Mouse (Mus musculus): Measurements from ENCODE around the gene Secisbp2l. TPM values are rescaled to one million over a fixed set of nuclear protein-coding genes. Genes with fewer than 3 reads are reported as not detected.

Secisbp2l gene
- total RNA-seq, 4 experiments from 2014 or later: 13.2 to 18.6 (median 14.9) TPM

- no peak for DNase-seq (ENCODE audit: low spot score in 2 of 2)
Measured at GRCm38 (mm10) chr2:125784392-125784791, 1.7 kb upstream of the Secisbp2l start.

DNA sequence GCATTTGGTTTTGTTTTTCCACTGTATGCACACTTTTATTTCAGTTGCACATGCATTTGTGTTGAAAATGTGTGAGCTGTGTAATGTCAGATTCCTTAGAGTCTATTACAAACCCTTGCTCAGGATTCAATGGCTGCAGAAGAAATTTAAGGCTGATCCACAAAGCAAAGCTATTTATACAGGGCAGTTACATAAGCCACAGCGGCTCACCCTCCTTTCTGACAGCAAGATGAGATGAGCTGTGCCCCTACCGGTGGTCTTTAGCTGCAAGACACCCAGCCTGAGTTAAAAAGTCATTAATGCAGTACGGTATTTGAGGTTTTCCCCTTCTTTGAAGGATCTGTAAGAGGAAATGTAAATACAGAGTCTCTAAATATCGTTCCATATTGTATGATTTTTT lies 1.2 kb upstream of the Secisbp2l start:
- DNase-seq (ENCODE audit: low spot score in 2 of 2): no peak

DNA sequence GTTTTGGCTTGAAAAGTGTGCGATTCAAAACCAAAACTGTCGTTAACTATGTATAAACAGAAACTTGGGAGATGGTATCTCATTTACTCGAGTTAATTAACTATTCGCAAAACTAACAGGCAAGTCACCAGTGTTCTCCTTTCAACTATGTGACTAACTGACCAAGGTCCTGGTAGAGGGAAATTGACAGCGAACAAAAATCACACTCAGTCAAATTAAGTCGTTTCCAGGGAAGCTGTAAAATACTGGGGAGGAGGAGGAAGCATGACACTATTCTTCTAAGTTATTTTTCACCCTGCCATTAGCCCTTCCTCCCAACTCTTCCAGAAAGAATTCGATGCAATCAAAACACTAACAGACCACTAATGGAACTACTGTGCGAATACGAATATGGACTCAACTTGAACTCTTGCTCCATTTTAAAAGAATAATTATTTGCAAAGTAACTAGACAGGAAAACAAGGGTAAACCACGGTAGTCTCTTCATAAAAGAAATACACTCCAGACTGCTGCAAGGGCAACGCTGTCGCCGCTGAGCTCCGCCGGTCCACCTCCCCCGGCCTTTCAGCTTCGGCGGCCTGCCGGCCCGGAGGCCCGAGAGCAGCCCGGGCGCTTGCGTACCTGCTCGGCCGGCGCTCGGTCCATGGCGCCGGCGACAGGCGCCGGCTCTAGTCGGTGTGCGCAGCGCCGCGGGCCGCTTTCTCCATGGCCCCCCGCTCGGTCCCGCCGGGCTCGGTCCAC lies 522 bp downstream of the Secisbp2l start:
- DNase-seq (ENCODE audit: low spot score in 2 of 2): no peak

GRCm38 (mm10) chr2:125781006-125781405 lies 1.7 kb downstream of the Secisbp2l start:
- DNase-seq (ENCODE audit: low spot score in 2 of 2): no peak

DNA sequence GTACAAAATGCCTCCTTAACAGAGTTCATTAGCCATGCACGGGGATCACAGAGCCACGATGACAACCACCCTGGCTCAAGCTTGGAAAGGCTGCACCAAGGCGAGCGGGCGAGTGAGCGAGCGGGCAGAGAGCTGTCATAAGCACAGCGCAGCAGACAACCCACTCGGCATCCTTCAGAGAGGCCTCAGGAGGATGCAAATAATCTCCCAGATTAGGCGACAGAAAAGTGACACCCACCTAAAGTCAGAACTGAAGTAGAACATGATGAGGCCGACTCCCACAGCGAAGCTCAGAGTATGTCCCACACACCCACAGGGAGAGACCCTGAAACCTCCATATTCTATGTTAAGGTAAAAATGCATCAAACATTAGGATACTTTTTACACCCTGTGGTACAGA lies 4.3 kb downstream of the Secisbp2l start:
- DNase-seq (ENCODE audit: low spot score in 2 of 2): no peak

GRCm38 (mm10) chr2:125777018-125777417 lies 5.7 kb downstream of the Secisbp2l start:
- DNase-seq (ENCODE audit: low spot score in 2 of 2): no peak

DNA sequence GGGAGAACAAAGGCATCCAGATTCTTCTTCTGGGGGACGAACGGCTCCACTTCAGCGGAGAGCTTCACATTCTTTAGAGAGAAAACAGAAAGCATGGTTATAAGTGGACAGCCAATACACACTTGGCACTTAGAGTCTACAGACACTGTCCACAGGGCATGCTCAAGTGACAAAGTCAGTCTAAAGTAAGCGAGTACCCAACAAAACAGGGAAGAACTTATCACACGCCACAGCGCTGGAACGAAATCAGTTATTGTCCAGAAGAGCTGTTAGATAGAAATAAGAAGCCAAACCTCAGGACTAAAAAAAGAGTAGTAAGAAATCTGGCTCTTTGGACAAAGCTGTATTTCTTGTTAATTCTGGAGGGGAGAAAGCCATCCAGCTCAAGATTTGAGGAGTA lies 7.0 kb downstream of the Secisbp2l start:
- DNase-seq (ENCODE audit: low spot score in 2 of 2): no peak

DNA sequence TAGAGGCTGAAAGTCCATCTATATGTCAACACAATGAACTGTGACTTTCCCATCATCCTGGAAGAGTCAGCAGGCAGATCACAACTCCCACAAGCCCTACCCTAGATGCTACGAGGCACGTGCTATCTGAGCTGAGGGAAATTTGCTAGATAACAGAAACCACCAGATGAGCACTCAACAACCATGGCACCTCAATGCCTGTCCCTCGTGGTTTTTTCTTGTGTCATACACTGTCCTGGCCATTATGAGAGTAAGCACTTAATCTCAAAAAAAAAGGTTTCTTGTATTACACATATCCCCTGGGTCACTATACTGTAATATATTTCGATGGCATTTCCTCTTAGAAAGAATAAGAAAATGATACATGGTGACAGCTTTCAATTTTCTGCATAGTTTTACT lies 7.8 kb downstream of the Secisbp2l start:
- DNase-seq (ENCODE audit: low spot score in 2 of 2): no peak

DNA sequence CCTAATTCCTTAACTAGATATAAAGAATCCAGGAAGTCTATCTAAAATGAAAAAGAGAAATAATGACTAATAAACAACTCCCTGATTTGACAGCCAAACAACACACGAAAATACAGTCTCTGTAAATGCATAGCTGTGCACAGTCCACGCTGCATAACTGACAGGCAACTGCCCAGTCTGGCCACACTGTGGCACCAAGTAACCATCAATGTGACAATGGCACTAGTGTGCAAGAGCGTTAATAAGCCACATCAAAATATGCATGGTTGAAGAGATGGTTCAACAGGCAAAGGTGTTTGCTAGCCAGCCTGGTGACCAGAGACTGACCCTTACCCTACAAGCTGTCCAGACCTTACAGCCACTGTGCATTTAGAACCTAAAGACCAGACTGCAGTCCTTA lies 17.6 kb downstream of the Secisbp2l start:
- DNase-seq (ENCODE audit: low spot score in 2 of 2): no peak

GRCm38 (mm10) chr2:125764531-125764930 lies 18.1 kb downstream of the Secisbp2l start:
- no peak for DNase-seq (ENCODE audit: low spot score in 2 of 2)

GRCm38 (mm10) chr2:125749330-125749729 lies 33.3 kb downstream of the Secisbp2l start:
- no peak for DNase-seq (ENCODE audit: low spot score in 2 of 2)

GRCm38 (mm10) chr2:125739338-125739737 lies 43.3 kb downstream of the Secisbp2l start:
- no peak for DNase-seq (ENCODE audit: low spot score in 2 of 2)

- DNase-seq (ENCODE audit: low spot score in 2 of 2): no peak
Measured at GRCm38 (mm10) chr2:125738718-125739117, 44.0 kb downstream of the Secisbp2l start.

DNA sequence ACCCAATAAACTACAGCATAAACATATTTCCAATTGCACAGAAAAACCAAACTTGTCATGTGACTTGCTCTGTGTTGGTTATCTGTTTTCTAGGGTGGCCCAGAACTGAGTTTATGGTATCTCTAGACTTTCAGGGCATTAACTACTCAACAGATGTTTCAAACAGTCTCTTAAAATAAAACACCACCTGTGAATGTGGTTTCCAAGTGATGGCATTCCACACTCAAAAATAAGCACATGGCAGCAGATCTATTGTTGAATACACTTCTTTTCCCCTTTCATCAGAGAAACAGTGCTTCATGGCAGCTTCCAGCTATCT lies 46.7 kb downstream of the Secisbp2l start:
- no peak for DNase-seq (ENCODE audit: low spot score in 2 of 2)

DNA sequence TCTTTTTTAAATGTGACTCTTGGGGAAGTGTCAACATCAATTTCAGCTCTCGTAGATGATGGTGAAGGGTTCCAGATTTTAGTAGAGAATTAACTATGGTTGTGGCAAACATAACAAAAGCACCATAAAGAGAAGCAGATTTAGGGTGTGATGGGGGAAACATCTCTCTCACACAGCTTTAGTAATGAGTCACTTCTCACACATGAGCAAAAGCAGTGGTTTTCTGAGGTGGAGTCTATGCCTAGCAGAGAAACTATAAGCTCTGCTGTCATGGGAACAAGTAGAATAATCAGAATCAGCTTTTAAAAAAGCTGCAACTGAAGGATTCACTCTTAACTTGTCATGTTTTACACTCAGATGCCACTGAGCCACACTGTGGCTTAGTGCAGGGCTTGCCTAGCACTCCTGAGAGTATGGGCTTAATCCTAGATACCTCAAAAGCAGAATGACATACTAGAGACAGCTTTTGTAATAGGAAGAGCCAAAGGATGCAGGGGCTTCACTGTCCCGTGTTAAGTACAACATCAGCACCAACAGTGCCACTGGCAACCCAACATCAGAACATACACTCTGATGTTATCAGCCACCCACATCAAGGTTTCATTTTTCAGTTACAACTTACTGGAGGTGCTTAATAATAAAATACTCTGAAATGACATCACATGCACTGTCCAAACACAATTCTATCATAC lies 47.2 kb downstream of the Secisbp2l start:
- no peak for DNase-seq (ENCODE audit: low spot score in 2 of 2)

DNA sequence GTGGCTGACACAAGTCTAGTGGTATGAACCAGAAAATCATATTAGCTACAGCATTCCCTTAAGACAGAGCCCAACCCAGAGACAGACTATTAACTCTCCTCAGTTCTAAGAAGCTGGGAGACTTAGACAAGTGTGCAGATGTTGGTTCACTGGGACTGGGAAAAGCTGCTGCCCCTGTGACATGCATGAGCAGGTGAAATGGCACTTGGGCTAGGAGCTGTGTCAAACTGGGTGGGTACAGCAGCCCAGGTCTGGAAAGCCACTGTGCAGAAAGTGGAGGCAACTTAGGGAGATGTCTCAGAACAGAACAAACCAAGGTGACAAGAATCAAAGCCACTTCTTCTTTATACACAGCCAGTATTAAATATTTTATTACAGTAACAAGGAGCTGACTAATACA lies 47.9 kb downstream of the Secisbp2l start:
- DNase-seq (ENCODE audit: low spot score in 2 of 2): no peak

DNA sequence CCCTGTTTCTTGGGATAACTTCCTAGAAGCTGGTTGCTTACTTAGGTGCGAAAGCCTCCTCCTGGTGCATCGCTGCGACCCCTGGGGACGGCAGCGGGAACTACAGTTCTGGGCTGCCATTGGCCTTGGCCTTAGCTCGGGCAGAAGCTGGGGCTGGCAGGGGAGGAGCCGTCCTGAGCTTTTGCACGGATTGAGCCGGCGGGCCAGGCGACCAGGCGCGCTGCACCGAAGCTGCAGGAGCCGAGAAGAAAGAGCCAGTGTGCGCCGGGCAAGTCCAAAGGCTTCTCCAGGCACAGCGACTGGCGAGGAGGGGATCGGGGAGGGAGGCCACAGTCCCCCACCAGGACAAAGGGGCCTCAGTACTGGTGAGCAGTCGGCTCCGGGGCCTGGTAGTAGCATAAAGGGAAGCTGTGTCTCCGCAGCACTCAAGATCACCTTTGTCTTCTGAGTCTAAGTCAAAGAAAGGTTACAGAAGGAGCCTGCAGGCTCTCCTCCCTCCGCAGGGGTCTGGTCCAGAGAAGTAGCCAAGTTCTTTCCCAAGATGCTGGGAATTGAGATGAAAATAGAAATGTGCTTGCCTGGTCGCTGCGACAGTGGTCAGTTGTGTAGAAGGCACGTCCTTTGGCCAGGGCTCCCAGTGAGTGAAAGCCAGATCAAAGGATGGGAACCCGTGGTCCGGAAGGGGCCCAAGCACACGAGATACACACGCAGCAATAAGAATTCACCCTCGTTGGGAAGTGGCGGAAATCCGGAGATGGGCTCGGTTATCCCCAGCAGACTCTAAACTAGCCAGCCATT lies 50.7 kb downstream of the Secisbp2l start:
- DNase-seq (ENCODE audit: low spot score in 2 of 2): peak; percentile 89 to 92

DNA sequence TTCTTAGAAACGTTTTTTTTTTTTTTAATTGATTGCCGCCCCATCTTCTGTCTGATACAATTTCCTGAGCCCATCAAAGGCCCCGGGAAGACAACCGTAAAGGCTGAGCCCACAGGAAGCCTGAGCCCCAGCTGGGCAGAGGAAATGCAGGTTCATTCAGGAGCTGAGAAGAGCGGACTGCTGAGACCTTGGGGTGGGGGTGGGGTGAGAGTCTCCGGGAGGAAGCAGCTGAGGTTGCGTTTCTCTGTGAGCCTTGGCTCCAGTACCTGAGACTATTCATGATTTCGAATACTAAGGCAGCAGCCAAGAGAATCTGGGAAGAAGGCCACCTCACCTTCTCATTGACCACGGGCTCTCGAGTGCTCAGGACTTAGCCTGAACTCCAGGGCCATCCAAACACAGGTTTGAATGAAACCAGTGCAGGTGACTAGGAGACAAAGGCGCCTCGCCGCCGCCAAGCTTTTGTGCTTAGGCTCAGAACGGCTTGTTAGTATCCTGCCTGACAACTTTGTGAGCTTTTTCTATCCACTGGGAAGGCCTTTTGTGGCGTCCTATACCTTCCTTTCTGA lies 58.0 kb downstream of the Secisbp2l start:
- DNase-seq (ENCODE audit: low spot score in 2 of 2): peak in 1 of 2 experiments; percentile 15

DNA sequence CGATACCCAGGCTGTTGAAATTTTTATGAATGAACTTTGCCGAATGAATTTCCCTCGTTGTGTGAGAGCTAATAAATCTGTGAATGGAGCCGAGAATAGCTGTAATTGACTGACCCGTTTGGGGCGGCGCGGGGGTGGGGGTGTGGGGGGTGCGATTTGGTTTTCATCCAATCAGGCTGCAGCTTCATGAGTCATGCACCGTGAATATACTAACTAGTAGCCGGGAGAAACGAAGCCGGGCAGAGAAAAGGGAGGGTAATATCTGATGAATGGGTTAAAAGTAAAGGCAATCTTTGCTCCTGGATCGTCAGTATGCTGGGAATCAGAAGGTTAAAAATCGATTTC lies 58.6 kb downstream of the Secisbp2l start, which contains the start of gene Shc4:
Gene Shc4, minus strand, starts transcription at position 63 of the 345 bp plus-strand sequence.
- no peak for DNase-seq (ENCODE audit: low spot score in 2 of 2)

- DNase-seq (ENCODE audit: low spot score in 2 of 2): peak in 1 of 2 experiments; percentile 21
Measured at GRCm38 (mm10) chr2:125723408-125724085, 59.1 kb downstream of the Secisbp2l start.

GRCm38 (mm10) chr2:125723086-125723407 lies 59.6 kb downstream of the Secisbp2l start:
- no peak for DNase-seq (ENCODE audit: low spot score in 2 of 2)

GRCm38 (mm10) chr2:125716599-125716998 lies 66.1 kb downstream of the Secisbp2l start:
- DNase-seq (ENCODE audit: low spot score in 2 of 2): no peak

Measured in gastrocnemius, adult 8-10 months (tissue).